Mouse (Mus musculus): Measurements from ENCODE around the gene Fgd6. TPM values are rescaled to one million over a fixed set of nuclear protein-coding genes. Genes with fewer than 3 reads are reported as not detected.

The Fgd6 gene
- polyA plus RNA-seq, 1 experiment: 1.1 TPM

- TF ChIP-seq GATA1 (IDR thresholded peaks at IDR 0.05; ENCODE audit: low read length): no peak
These were observed 128.5 kb downstream of the Fgd6 start for GRCm38 (mm10) chr10:94164104-94164845.

GRCm38 (mm10) chr10:94165426-94165825 is 129.6 kb downstream of the Fgd6 start:
- no peak for TF ChIP-seq GATA1 (IDR thresholded peaks at IDR 0.05; ENCODE audit: low read length)

GRCm38 (mm10) chr10:94167051-94167750 is 131.4 kb downstream of the Fgd6 start:
- no peak for TF ChIP-seq GATA1 (IDR thresholded peaks at IDR 0.05; ENCODE audit: low read length)

GRCm38 (mm10) chr10:94171440-94172130 is 135.8 kb downstream of the Fgd6 start:
- TF ChIP-seq GATA1 (IDR thresholded peaks at IDR 0.05; ENCODE audit: low read length): no peak

GRCm38 (mm10) chr10:94172137-94172536 is 136.3 kb downstream of the Fgd6 start:
- no peak for TF ChIP-seq GATA1 (IDR thresholded peaks at IDR 0.05; ENCODE audit: low read length)

- no peak for TF ChIP-seq GATA1 (IDR thresholded peaks at IDR 0.05; ENCODE audit: low read length)
These were observed 136.9 kb downstream of the Fgd6 start for GRCm38 (mm10) chr10:94172706-94173105.

DNA sequence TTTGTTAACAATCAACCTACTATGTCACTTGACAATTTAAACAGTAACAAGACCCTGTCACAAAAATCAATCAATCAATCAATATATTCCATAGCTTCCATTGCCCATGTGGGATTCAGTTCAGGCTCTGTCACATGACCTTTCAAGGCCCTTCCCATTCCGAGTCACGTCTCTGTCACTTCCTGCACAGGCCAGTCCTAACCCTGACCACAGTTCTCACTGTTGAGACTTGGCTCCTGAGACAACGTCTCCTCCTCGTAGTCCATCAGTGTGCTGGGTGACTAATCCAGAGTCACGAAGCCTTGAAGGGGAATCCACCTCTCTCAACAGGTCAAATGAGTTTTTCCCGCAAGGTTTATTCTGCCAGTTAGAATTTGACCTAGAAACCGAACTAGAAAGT is 138.9 kb downstream of the Fgd6 start:
- no peak for TF ChIP-seq GATA1 (IDR thresholded peaks at IDR 0.05; ENCODE audit: low read length)

DNA sequence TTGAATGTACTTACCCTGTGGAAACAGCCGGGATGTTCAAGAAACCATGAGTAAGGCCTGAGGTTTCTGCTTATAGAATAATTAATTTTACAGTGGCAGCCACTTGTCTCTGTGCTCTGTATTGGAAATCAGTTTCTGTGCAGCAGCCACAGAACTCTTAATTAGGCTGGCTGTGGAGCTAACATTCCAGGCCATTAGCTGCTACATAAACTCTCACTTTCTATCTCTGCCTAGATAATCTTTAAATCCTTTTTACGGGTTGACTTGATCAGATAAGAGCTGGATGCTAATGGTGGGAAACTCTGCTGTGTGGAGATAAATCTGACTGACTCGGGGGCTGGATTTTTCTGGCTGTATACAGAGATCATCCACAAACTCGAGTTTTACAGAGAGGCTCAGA is 147.4 kb downstream of the Fgd6 start:
- TF ChIP-seq GATA1 (IDR thresholded peaks at IDR 0.05; ENCODE audit: low read length): no peak

Other genes starting within 250 kb of the Fgd6 start
- 1.1 and 1.3 TPM in 2 replicates for gene Usp44, start 204.4 kb upstream of the Fgd6 start, polyA plus RNA-seq (2012)
- gene Metap2, start 138.9 kb upstream of the Fgd6 start, polyA plus RNA-seq (2012): 811 and 1,051 TPM in 2 replicates
- 3.4 and 3.6 TPM in 2 replicates for gene Vezt, start 184 bp upstream of the Fgd6 start, polyA plus RNA-seq (2012)
- 1.6 TPM in 2 replicates for gene Nr2c1, start 112.0 kb downstream of the Fgd6 start, polyA plus RNA-seq (2012)
- 674 and 1,203 TPM in 2 replicates for gene Ndufa12, start 162.7 kb downstream of the Fgd6 start, polyA plus RNA-seq (2012)